Mouse (Mus musculus): Measurements from ENCODE around the gene Gm572.

Gm572 gene

DNA sequence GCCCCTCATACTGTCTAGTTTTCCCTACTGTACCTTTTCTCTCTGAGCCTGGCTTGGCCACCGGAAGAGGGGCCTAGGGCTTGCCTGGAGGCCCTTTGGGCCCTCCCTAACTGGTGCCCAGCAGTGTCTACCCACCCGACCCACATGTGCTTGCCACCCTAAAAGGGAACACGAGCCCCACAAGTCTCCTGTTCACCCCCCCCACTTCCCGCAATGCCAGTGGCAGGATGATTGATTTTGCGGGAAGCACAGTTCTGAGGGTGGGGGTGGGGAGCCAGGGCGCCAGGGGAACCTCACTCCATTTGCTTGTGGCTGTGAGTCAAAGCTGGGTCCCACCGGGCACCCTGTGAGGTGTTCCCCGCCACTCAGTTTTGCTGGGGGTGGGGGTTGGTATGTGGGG is 70.9 kb downstream of the Gm572 start:
- intact Hi-C loops (cut with DNase I): no loop called here

DNA sequence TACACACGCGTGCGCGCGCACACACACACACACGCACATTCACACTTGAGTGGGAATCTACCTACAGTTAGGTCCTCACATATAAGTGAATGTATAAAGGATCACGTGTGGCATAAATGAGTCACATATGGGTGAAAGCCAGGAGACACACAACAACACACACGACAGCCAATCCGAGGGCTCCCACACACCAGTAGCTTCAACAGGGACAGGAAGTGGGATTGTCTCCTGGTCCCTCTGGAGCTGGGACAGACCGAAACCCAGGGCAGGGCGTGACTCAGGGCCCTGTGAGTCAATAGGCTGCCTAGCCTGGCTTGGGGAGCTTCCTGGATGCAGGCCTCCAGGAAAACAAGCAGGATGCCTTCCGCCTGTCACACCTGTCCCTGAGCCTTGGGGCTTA is 71.6 kb downstream of the Gm572 start:
- intact Hi-C loops (cut with DNase I): no loop called here

DNA sequence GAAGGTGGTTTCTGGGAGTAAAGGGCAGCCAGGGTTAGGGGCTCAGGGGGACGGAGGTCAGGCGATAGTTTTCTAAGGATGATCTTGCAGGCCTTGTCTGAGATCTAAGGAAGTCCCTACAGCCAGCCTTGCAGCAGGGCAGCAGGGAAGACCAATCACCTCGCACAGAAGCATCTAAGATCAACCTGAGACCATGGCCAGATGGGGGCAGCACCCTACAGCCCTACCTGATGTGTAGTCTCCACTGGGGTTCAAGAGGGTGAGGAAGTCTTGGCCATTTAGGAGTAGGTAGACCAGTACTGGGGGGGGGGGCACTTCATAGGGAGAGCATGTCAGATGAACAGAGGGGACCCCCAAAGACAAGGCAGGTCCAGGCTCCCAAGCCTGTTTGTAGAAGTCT is 72.3 kb downstream of the Gm572 start:
- intact Hi-C loops (cut with DNase I): no loop called here
